Mouse (Mus musculus) liver, embryonic 16.5 days (tissue): ENCODE results near the gene Rab23. TPM values are rescaled to one million over a fixed set of nuclear protein-coding genes. Genes with fewer than 3 reads are reported as not detected.

Experiments
- polyA plus RNA-seq: library from polyadenylated mRNA; unstranded; fragments of >200 nt; fragmentation: Nextera tagmentation; extraction: Ambion mirVana; gene quantifications from 2 replicates; pipeline ENCODE4 v1.2.1, GENCODE M21; 2015

The Rab23 gene
- polyA plus RNA-seq, 1 experiment from 2014 or later, result 4.3 TPM

Other genes starting within 250 kb of the Rab23 start
- gene Prim2, start 50.1 kb upstream of the Rab23 start, polyA plus RNA-seq, result 27.4 and 30.4 TPM in 2 replicates
- gene Bag2, start 37.9 kb downstream of the Rab23 start, polyA plus RNA-seq, result 43.6 and 43.8 TPM in 2 replicates
- 5.4 and 5.7 TPM in 2 replicates for gene Zfp451, start 94.7 kb downstream of the Rab23 start, polyA plus RNA-seq
- gene Bend6, start 187.9 kb downstream of the Rab23 start, polyA plus RNA-seq, result 0.44 and 0.56 TPM in 2 replicates
- 7.7 and 8.0 TPM in 2 replicates for gene Dst, start 188.3 kb downstream of the Rab23 start, polyA plus RNA-seq